ENCODE assay signal across 26 mouse cellular contexts in genomic region chr1:92103377-92103776, GRCm38 (mm10).
A peak's percentile ranks its signal among the peaks of the same experiment; 100 is the strongest.
DNase-seq lines count a peak whose midpoint lies in the region; TF ChIP-seq lines count a peak whose summit lies in the region.
"Had no signal": no experiment of that assay in that cellular context is flagged by ENCODE, and none has a peak within 500 bp of the region (broad histone marks: within the 10 kb centered on the region; RNA-seq: fewer than 3 reads in every experiment).

No protein-coding gene starts in this region.

- peak overlapping the region; percentile 7; the same call in 1 of the 2 replicates for H3K4me3 ChIP-seq in gastrocnemius, adult 2 months
- H3K4me3 ChIP-seq: embryonic facial prominence, embryonic 12.5 days; hindbrain, embryonic 12.5 days; layer of hippocampus, adult 2 months; limb, embryonic 13.5 days; liver, embryonic 12.5 days had no signal

- no peak for TF ChIP-seq CTCF in gastrocnemius, adult 2 months (IDR thresholded peaks at IDR 0.05)

- no peak for DNase-seq in gastrocnemius, adult 2 months
- DNase-seq in gastrocnemius, postnatal 36 days, result no peak
- peak; percentile 28 for DNase-seq in CD4-positive helper T cell, adult 2 months (ENCODE audit: low read depth, low spot score)
- DNase-seq in CD4-positive, CD25-positive, alpha-beta regulatory T cell, adult 2 months (ENCODE audit: low read depth, low spot score), result peak; percentile 50
- peak; percentile 64 for DNase-seq in induced T-regulatory cell, adult 2 months (ENCODE audit: low read depth)
- no peak for DNase-seq in urinary bladder, postnatal 36 days (ENCODE audit: low spot score in 2 of 2)
- no peak for DNase-seq in cerebellum, postnatal 10 days
- DNase-seq in lung, adult 18-20 months, result no peak
- DNase-seq: B cell, adult 2 months; cerebellum, adult 11 months; cerebellum, adult 9-10 months; embryo, embryonic 11 days; gastrocnemius, postnatal 25 days; heart, postnatal 14 days; kidney, postnatal 25 days; liver, postnatal 0 days; lung, postnatal 4 days; midbrain, embryonic 14.5 days; right cerebral cortex, postnatal 4 days; thymus, postnatal 4 days had no signal

- intact Hi-C loops in gastrocnemius, adult 2 months (cut with DNase I), result loop anchor here (5.0 kb wide), 1 partner anchor 244 kb away; no protein-coding TSS in a partner anchor
- intact Hi-C loops in gastrocnemius, postnatal 36 days (cut with DNase I), result loop anchor here (5.0 kb wide), 1 partner anchor 86 kb away; no protein-coding TSS in a partner anchor

- peak overlapping the region; percentile 96 for H3K27ac ChIP-seq in gastrocnemius, adult 2 months
- H3K27ac ChIP-seq: embryonic facial prominence, embryonic 12.5 days; hindbrain, embryonic 12.5 days; hindbrain, postnatal 0 days; layer of hippocampus, adult 2 months; limb, embryonic 13.5 days; liver, embryonic 12.5 days had no signal

Comparison
In these comparisons a context has a peak if more than half of its experiments do, and no peak if none do; other contexts are left out.
1. DNase-seq: peak in CD4-positive helper T cell, adult 2 months (single experiment), CD4-positive, CD25-positive, alpha-beta regulatory T cell, adult 2 months (single experiment) and induced T-regulatory cell, adult 2 months (single experiment); none in gastrocnemius, adult 2 months (single experiment), gastrocnemius, postnatal 36 days (0 of 2), urinary bladder, postnatal 36 days (0 of 2), cerebellum, postnatal 10 days (0 of 2) and lung, adult 18-20 months (0 of 2).